Mouse (Mus musculus) T-helper 2 cell (primary cell): Measurements from ENCODE around the gene Calm3.

ENCODE experiments used
- in situ Hi-C: fragments of 300-600 bp; cut with MboI, MseI; formaldehyde crosslinking; loops from one replicate; pipeline ENCODE4 v1.15.1; 2025; ENCODE audit warnings: high pct_unique_total_duplicates

Gene Calm3

DNA sequence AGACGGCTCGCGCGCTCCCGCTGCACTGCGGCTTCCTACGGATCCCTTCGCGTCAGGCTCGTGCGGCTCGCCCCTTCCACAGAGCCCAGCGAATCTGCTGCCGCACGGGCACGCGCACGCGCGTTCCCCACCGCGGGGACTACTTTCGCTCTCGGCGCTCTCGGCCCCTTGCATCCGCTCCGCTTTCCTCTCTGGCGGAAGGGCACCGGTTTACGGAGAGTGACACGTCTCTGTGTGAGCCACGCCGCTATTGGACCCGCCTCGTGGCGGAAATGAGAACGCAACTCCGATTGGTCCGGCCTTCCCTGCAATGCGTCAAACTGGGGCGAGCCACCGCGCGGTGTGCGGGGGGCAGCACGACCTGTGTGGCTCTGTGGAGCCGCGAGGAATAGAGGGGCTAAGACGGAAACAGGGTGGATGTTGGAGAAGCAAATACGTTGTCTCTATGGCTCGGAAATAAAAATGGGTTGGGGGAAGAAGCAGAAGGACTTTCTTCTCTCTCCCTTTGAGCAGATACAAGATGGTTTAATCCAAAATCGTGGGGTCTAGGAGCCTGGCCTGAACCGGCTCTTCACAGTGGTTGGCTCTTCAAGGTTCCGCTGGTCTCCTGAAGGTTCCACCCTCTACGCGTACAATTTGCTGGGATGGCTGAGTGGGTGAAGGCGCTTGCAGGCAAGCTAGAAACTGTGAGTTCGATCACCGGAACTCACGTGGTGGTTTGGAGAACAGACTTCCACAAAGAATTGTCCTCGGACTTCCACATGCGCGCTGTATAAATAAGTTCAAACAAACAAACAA lies at the start of gene Calm3:
Gene Calm3 (minus strand): TSS at position 78 of the 798 bp plus-strand sequence.
- in situ Hi-C loops, result loop anchor here (5.0 kb wide), 1 partner anchor 67 kb away; no protein-coding TSS in a partner anchor

DNA sequence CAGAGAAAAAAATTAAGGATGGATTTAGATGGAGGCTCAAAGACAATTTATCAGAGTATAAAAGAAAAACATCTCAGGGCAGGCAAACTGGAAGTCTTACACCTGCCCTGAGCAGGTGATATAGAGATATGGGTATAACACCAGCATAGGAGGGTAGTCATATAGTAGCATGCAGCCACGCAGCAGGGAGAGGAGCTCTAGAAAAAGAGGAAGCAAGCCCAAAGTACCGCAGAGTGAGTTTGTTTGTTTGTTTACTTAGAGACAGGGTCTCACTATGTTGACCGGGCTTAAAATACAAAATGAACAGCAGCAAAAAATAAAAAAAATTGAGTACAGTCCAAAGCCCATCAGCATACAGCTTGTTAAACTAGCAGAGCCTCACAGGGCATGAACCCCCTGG lies 47.2 kb upstream of the Calm3 start:
- in situ Hi-C loops, result no loop called here

DNA sequence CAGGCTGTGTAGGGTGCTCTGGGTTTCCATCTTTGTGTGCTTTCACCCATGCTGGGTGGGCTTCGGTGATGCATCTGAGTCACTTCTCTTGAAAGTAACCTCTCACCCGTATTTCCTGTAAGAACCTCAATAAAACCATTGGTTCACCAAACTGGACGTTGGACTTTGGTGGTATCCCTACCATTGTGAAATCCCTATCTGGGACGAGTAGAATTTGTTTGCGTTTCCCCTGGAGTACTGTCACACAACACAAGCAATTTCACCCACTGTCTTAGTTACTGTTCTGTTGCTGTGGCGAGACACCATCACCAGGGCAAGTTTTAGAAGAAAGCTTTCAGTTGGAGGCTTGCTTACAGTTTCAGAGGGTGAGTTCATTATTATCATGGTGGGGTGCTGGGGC lies 44.5 kb upstream of the Calm3 start:
- in situ Hi-C loops, result no loop called here

DNA sequence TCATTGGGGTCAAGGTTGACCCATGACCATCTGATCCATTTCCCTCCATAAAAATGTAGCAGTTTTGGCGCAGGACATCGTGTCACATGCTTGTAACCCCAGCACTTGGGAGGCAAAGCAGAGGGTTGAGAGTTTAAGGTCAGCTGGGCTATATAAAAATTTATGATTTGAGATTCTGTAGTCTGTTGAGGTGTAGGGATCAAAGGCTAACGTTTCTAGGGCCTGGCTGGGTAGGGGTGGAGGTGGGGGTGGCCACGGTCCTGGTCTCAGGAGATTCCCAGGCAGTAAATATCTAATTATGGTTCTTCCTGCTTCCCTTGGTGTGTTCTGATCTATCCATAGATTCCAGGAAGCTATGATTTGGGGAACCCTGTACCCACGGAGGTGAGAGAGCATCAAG lies 37.8 kb upstream of the Calm3 start:
- in situ Hi-C loops, result no loop called here

DNA sequence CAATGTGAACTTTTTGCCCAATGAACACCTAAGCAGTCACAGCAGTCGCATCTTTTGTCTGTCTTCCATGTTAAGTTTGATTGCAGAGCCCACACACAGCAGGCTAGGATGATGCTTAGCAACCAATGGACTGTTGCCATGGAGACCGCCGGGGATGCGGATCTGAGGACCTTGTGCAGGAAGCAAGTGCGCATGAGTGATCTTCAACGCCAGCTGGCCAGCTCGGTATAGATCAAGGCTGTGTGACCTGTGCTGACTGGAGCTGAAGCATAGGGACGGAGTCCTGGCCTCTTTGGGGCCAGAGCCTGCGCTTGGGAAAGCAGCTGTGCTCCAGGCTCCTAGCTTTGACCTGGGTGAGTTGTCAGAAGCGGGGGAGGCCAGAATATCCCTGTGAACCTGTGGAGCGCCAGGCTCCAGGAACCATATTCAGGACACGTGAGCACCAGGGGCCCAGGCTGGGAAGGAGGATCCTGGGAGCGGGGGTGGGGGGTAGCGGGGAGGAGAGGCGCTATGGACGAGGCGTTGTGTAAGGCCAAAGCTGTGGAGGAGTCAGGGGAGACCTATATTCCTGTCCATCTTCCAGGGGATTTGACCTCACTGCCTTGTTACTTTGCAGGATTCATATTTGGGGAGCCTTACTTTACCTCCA lies 35.7 kb upstream of the Calm3 start, which contains the start of gene Pnmal1:
Gene Pnmal1 (plus strand): TSS at position 141 of the 649 bp plus-strand sequence.
- in situ Hi-C loops, result no loop called here

DNA sequence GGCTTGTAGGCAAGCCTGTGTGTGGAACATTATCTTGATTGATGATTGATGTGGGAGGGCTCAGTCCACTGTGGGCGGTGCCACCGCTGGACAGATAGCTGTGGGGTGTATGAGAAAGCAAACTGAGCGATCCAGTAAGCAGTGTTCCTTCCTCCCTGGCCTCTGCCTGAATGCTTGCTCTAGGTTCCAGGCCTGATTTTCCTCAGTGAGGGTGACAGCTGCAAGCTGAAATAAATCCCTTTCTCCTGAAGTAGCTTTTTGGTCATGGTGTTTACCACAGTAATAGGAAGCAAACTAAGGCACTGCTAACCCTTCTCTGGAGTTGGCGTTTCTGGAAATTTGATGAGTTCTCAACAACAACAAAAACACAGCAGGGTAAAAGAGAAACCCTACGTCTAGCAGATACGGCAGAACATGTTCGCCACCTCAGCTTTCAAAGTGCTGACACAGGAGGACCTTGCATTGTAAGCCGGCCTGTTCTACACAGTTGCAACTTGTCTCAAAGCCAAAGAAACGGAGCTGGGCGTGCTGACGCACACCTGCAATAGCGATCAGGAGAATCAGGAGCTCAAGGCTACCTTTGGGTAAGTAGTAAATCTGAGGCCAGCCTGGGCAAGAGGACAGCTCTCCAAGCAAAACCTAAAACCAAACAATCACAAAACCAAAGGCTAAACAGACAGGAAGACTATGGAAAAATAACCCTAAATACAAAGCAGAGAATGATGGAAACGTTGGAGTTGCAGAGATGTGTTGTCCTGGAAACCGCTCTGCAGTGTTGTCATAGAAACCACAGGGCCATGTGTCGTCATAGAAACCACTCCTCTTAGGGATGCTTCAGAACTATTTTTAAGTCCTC lies 32.7 kb upstream of the Calm3 start:
- in situ Hi-C loops, result no loop called here

DNA sequence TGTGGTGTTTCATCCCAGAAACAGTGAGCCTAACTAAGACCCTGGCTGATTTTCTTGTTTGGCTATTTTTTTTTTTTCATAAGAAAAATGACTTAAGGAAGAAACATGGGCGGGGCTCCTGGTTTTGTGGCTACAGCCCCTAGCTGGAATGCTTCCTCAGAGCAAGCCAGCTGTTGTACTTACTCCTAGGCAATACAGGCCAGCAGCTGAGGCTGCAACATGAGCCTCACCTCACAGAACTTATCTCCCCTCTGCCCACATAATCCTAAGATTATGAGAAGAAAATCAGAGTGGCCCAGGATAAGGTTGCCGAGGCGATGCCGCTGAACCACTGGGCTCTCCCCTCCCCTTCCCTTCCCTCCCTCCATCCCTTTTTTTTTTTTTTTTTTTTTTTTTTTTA lies 31.8 kb upstream of the Calm3 start:
- in situ Hi-C loops, result no loop called here

DNA sequence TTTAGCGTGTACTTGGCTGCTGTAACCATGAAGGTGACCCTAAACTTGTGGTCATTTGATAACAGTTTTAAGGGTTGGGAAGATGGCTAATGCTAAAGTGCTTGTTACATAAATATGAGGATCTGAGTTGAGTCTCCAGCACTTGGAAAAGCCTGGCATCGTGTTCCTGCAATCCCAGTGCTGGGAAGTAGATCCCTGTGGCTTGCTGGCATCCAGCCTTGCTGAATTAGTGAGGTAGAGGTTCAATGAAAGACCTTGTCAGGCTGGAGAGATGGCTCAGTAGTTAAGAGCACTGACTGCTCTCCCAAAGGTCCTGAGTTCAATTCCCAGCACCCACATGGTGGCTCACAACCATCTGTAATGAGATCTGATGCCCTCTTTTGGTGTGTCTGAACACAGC lies 29.9 kb upstream of the Calm3 start:
- in situ Hi-C loops, result loop anchor here (5.0 kb wide), 1 partner anchor 44 kb away; no protein-coding TSS in a partner anchor

DNA sequence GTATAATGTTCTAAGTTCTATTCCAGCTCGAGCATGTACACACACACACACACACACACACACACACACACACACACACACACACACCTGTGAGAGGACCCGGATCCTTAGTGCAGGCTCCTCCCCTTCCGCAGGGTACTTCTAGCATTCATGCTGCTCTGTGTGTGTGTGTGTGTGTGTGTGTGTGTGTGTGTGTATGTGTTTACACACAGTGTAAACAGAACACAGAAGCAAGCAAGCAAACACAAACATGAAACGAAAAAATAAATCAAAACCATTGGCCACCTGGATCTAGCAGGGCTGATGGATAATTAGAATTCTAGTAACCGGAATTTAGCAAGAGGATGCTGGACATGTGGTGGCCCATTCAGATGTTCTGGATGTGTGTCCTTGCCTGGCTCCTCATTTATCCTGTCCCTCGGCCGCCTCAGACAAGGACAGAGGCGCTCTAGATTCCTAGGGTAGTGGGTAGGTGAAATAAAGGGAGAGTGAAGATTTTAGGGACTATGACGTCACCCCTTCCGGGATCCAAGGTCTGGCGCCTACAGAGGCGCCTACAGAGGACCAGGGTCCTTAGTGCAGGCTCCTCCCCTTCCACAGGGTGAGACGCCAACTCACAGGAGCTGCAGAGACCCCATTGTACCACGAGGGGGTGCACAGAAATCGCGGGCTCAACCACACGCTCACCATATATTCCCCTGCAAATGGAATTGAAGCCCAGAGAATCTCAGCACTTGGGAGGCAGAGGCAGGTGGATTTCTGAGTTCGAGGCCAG lies 27.1 kb upstream of the Calm3 start:
- in situ Hi-C loops, result loop anchor here (5.0 kb wide), 1 partner anchor 46 kb away; no protein-coding TSS in a partner anchor

DNA sequence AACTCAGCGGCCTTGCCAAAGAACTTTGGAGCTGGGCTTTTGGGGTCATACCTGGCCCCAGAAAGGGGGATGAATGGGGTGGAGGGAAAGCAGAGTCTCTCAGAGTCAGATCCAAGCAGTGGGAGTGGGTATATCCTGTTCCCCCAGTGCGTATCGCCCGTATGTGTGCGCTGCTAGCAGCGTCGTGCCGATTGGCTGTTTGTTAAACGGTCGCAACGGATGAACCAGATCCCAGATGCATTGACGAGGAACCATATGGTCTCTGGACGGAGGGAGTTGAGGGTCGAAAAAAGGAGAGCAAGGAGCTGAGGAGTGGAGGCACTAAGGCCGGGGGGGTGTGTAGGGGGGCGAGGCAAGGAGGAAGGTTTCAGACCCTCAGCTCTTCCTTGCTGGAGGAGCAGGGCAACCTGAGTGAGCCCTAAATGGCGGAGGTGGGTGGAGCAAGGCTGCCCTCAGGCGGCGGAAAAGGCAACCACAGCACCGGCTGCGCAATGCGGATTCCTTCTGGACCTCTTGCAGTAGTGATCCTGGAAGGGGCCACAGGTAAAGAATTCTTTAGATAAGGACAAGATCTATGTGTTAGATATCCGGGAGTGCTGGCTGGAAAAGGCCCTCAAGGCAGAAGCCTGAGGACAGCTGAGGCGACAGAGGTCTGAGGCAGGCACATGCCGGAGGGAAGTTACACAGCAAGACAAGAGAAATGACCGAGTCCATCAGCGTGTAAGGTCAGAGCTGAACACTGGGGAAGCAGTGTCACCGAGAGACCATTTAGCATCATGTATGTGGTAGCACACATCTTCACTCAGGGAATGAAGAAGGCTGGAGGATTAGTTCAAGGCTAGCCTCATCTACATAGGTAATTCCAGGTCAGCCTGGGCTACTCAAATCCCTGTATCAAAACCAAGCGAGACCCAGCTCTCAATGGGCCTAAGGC lies 26.3 kb upstream of the Calm3 start:
- in situ Hi-C loops, result loop anchor here (5.0 kb wide), 1 partner anchor 47 kb away; no protein-coding TSS in a partner anchor

DNA sequence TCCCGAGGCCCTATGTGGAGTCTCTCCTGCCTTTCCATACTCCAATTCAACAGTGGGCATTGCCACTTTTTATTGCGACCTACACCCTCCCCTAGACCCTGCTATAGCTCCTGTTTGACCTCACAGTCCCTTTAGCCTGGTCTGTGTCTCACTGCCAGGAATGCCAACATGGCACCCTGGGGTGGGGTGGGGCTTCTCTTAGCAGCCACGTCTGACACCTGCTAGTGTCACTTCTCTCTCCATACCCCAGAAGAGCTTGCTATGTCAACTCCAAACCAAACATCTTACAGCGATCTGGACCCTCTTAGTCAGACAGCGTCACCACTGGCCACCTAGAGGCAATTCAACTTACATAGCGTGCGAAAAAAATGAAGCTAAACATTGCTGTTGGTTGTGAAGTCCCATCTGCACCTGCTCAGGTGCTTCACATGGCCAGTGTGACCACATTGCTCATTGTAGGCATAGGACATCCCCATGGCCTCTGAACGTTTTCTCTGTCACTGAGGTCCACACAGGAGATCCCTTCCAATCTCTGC lies 25.1 kb upstream of the Calm3 start:
- in situ Hi-C loops, result no loop called here

DNA sequence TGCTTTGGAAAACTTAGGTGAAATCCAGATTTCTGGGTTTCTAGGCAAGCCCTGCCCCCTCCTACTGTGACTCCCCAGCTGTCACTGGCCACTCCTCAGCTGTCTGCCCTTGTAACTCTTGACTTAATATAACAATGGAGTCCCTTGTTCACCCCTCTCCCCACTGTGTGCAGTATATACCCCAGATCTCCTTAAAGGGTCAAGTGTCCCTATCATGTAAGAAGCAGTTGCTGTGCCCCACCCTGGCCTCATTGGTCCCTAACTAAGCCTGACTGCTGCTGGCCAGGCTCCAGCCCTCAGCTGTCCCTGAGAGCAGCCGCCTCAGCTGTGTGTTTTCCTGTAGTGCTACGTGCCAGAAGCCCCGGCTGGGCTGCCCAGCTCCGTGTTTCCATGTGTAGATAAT lies 24.0 kb upstream of the Calm3 start:
- in situ Hi-C loops, result no loop called here

DNA sequence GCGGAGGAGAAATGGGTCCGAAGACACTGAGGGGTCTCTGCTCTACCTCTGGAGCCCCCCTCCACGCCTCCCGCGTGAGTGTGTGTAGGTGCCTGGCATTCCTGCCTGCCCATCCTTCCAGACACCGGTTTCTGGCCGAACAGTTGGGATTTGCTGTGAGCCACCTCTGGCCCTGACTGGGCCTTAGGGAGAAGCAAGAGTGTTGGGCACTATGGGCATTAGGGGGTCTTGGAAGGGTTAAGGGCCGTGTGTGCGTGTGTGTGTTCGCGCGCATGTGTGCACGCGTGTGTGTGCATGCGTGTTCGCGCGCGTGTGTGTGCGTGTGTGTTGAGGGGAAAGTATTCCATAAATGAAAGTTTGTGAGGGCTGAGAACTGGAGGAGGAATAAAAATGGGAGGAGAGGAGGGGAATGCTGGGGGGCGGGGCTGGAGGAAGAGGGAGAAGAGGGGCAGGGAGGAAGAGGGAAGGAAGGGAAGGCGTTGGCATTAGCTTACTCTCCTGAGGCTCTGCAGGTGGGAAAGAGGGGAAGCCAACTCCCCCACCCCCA lies 23.5 kb upstream of the Calm3 start:
- in situ Hi-C loops, result no loop called here

DNA sequence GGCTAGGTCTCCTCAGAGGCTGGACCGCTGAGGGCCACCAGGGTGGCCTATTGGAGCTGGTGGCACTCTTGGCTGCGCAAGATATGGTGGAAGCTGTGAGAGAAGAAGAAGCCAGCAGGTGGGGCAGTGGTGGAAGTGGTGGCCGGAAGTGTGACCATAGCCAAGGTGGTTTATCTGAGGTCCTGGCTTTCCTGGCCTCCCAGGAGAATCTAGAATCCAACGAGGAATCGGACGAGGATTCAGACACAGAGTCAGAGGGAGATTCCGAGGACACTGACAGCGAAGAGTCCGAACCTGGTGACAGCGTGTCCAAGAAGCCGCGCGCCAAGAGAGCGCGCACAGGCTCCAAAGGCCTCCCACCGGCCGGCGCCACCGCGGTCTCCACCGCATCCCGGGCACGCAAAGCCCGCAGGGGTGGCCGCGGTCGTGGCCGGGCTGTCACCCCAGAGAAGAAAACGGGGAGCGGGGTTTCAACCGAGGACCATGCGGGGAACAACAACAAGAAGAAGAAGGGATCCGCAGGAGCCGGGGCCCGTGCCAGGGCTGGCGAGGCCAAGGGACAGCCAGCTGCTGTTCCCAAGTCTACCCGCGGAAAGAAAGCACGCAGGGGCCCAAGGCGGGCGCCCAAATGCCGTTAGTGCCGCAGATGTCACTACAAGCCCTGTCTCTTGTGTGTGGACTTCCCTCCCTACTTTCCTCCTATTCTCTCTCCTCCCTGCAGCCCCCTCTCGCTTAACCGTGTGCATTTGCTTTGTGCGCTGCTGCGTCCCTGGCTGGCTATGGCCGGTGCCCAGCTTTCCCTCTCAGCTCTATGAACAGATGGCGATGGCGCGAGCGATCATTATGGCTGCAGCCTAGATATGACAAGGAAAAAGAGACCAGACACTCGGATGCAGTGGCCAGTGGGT lies 22.8 kb upstream of the Calm3 start:
- in situ Hi-C loops, result no loop called here

DNA sequence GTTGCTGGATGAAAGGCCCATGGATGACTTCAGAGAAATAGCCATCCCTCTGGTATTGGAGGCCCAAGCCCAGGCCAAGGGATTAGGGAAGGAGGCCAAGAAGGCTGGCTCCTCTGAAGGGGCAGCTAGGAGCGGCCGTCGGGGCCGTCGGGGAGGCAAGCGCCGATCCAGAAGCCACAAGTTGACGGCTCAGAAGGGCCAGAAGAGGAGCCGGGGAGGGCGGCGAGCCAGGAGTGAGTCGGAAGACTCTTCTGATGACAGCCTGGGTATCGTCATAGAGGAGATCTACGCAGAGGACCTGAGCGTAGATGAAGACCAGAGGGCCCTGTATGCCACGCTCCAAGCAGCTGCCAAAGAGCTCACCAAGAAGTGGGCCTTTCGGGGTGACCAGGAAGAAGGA lies 21.5 kb upstream of the Calm3 start:
- in situ Hi-C loops, result no loop called here

DNA sequence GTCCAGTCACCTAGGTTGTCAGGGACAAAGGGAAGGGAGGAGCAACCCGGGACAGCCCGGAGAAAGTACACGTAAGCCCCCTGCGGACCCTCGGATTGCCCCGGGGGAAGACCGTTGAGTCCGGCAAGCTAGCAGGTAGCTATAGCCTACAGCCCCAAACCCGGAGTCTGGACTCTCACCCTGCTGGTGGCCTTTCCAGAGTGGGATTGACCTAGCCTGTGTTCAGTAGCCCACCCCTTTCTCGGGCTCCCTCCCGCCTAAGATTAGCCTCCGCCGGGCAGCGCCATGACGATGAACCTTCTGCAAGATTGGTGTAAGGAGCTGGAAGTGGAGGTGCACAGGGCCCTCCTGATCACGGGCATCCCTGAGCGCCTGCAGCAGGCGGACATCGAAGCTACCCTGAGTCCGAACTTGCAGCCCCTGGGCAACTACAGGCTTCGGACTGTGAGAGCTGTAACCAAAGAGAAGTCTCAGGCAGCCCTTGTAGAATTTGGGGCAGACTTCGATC lies 20.9 kb upstream of the Calm3 start:
- in situ Hi-C loops, result no loop called here

DNA sequence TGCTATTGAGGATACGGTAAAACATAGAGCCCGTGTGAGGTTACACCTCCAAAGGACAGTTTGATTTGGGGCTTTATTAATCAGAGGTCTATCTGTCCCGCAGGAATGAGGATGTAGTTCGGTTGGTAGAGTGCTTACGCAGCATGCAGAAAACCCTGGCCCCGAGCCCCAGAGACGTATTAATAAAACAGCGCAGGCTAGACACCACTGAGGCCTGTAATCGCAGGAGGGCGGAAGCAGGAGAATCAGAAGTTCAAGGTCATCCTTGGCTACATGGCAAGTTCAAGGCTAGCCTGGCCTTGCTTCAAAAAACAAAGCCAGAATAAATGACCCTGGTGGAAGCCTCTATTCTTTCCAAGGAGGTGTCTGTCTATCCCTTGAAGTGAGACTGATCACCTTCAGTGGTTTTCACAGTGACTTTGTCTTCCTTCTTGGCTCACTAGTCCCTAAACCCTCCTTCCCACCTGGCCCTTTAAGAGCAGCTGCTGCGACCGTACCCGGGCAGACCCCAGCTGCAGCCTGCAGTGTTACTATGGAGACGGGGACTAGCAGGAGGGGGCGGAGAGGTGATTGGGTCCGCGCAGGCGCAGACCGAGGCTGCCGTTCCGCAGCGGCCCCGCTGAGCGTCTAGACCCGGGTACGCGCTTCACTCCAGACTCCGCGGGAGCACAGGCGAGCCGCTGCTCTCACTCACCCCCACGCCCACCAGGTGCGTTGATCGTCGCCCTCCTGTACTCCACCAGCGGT lies 20.3 kb upstream of the Calm3 start, which contains the start of gene Pnmal2:
Gene Pnmal2 (plus strand): TSS at position 622 of the 747 bp plus-strand sequence.
- in situ Hi-C loops, result no loop called here
